Mouse (Mus musculus): ENCODE data around the gene Pou3f1.

Pou3f1 gene

DNA sequence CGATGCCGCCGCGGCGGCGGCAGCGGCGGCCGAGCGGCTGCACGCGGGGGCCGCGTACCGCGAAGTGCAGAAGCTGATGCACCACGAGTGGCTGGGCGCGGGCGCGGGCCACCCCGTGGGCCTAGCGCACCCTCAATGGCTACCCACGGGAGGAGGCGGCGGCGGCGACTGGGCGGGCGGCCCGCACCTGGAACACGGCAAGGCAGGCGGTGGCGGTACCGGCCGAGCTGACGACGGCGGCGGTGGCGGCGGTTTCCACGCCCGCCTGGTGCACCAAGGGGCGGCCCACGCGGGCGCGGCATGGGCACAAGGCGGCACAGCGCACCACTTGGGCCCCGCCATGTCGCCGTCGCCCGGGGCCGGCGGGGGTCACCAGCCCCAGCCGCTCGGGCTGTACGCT lies 1.2 kb downstream of the Pou3f1 start:
- DNase-seq (ENCODE audit: low read depth) = no peak

DNA sequence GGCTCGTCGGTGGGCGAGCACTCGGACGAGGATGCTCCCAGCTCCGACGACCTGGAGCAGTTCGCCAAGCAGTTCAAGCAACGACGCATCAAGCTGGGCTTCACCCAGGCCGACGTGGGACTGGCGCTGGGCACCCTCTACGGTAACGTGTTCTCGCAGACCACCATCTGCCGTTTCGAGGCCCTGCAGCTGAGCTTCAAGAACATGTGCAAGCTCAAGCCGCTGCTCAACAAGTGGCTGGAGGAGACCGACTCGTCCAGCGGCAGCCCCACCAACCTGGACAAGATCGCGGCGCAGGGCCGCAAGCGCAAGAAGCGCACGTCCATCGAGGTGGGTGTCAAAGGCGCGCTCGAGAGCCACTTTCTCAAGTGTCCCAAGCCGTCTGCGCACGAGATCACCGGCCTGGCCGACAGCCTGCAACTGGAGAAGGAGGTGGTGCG lies 1.8 kb downstream of the Pou3f1 start:
- no peak for DNase-seq (ENCODE audit: low read depth)

DNA sequence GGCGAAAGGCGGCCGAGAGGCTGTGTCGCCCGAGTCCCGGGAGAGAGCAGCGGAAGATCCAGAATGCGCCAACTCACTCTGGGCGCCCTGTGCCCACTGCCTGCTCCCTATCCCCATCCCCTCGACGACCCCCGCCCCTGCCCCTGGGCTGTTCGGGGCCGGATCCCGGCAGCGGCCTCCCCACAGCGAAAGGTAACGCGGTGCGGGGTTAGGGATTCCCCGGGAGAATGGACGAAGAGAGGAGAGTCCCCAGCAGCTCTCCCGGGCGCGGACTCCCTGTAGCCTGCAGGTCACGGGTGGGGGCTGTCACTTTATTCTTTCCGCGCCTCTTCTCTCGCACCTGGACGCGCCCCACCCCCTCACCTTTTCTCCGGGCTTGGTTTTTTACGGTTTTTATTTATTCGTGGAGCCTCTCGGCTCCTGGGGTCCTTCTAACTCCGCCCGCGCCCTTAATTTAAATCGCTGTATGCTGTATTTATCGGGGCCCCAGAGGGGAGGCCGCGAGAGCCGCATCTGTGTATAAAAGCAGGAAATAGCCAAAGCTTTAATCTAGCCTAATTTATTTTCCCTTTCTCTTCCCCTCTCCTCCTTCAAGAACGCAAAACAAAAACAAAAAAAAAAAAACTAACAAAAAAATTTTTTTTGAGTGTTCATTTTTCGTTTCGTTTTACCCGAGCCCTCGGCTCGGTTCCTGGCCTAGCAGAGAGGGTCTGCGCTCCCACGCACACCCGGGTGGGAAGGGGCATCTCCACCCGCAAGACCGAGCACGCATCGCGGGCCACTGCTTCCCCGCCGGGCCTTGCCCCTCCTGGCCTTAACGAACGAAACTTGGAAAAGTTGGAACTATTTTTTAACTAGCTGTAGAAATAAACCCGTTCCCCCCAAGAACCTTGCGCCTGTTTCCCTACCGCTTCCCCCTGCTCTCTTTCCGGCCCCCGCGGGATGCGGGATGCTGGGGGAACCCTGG lies 2.9 kb downstream of the Pou3f1 start:
- no peak for DNase-seq (ENCODE audit: low read depth)

DNA sequence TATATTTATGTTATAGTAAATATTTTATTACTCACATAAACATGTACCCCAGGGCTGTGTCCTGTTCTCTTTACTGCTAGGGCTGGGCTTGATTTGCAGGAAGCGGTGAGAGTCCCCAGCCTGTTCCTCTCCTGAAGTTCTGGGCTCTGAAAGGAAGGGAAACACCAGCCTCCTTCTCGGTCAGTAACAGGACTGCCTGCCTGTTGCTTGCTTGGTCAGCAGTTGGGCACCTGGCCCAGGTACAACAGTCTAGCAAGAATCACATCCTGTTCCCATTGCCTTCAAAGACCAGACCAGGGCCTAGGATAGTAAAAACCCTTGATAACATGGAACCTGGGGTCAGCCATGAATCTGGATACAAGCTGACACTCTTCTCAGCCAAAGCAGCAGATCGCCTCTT lies 4.0 kb downstream of the Pou3f1 start:
- no peak for DNase-seq (ENCODE audit: low read depth)

DNA sequence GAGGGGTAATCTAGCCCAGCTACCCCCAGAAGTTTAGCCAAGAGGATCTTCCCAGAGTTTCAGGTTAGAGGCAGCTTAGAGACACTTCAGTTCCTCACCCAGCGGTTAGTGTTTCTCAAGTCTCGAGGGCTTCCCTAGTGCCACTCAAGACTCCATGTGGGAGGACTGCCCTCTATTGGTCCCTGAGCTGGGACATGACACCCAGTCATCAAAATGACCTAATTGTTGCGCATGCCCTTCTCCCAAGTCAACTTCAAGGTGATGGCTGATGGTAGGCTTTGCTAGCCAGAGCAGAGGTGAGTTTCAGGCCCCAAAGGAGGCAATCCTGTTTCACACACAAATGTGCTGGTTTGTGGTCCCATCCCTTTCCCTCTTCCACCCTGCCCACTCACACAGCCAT lies 6.4 kb downstream of the Pou3f1 start:
- DNase-seq (ENCODE audit: low read depth) = no peak

DNA sequence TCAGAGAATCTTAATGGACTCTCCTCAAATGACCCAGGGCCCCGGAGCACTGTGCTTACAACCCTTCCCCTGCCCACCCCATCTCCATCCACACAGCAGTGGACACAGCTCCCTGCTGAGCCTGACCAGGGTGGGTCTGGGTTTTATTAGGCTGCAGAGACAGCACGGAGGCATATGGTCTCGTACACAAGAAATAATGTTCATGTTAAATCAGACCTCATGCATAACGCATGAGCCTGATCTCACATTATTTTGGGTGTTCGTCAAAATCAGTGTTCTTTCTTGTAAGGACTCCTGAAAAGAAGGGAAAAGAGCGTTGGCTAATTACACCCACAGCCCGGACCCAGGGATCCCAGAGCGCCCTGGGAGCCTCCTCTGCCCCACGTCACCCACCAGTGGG lies 7.6 kb downstream of the Pou3f1 start:
- DNase-seq (ENCODE audit: low read depth) = no peak

DNA sequence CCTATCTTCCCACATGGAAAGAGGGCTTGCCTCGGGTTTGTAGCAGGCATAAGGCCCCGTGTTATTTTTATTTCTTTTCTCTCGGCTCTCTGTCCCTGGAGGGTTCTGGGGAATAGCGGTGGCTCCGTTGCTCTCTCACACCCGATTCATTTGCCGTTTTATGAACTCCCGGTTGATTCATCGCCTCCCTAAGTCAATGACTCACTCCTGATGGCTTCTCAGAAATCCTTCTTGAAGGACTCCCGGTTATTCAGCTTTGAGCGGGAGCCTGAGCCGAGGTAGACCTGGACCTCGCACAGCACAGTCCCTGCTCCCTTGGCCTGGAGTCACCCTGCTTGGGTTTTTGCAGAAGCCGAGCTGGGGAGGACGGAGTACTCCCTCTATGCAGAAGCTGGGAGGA lies 8.0 kb downstream of the Pou3f1 start:
- DNase-seq (ENCODE audit: low read depth) = no peak

DNA sequence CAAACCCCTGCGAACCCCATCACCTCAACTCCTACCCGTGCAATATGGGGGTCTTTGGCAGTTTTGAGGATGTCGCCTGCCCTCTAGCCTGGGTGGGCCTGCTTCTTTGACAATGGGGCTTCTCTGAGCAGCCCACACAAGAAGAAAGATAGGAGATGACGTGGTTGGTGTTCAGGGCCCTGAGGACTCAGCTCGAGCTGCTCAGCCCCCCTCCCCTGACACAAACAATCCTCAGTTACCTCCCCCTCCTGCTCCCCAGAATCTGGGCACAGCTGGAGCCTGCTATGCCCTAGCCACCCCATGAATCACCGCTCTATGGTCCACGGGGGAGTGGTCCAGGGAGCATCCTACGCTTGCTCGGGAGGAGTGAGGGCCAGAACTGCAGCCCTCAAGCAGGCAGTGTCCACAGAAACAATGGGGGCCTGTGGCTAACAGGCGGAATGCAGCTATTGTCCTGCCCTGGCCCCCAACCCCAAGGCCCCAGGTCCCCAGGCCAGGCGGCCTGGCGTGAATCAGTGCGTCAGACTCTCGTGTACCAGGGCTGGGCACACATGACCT lies 10.9 kb downstream of the Pou3f1 start:
- no peak for DNase-seq (ENCODE audit: low read depth)

DNA sequence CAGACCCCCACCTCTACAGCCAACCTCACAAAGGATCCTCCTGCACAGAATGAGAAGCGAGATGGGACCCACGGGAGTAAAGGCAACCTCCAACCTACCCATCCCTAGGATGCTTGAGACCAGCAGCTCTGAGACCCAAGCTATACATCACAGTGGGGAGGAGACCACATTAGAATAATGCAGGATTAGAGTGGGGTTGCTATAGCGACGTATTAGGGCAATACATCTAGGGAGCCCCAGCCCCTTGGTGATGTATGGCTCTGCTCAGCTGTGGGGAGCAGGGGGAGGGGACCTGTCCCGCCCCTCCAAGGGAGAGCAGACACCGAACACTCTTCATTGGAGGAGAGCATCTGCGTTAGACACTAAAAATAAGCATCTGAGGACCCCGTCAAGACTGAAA lies 11.5 kb downstream of the Pou3f1 start:
- DNase-seq (ENCODE audit: low read depth) = no peak

DNA sequence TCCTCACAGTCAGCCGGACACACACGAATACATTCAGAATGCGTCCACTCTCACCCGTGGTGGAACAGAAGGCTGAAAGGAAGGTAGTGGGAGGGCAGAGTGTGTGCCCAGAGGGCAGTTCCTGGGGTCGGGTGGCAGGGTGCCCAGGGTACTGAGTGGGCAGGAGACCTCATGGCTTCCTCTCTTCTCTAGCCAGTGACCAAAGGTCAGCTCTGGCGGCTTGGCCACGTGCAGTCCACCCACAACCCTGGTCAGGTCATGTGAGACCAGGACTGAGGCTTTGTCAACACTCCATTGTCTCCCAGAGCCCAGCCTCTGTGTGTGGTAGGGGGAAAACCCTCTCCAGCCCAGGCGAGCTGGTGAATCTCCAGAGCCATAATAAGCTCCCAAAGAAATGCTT lies 13.6 kb downstream of the Pou3f1 start:
- DNase-seq (ENCODE audit: low read depth) = no peak

DNA sequence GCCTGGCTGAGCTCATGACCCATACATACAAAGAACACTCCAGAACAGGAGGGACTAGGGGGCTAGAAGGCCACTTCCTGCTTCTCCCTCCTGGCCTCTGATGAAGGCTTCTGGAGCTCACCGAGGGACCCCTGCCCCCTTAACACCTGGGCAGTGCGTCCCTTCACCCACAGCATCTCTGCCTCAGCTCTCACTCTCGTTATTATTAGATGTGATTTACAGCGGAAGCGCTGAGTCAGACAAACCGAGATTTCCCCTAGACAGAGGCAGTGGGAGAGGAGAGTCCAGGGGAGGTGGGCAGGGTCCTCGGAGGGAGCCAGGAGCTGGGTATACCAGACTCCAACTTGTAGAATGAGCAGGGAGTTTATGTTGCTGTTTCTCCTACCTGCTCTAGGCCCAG lies 15.0 kb downstream of the Pou3f1 start:
- no peak for DNase-seq (ENCODE audit: low read depth)

DNA sequence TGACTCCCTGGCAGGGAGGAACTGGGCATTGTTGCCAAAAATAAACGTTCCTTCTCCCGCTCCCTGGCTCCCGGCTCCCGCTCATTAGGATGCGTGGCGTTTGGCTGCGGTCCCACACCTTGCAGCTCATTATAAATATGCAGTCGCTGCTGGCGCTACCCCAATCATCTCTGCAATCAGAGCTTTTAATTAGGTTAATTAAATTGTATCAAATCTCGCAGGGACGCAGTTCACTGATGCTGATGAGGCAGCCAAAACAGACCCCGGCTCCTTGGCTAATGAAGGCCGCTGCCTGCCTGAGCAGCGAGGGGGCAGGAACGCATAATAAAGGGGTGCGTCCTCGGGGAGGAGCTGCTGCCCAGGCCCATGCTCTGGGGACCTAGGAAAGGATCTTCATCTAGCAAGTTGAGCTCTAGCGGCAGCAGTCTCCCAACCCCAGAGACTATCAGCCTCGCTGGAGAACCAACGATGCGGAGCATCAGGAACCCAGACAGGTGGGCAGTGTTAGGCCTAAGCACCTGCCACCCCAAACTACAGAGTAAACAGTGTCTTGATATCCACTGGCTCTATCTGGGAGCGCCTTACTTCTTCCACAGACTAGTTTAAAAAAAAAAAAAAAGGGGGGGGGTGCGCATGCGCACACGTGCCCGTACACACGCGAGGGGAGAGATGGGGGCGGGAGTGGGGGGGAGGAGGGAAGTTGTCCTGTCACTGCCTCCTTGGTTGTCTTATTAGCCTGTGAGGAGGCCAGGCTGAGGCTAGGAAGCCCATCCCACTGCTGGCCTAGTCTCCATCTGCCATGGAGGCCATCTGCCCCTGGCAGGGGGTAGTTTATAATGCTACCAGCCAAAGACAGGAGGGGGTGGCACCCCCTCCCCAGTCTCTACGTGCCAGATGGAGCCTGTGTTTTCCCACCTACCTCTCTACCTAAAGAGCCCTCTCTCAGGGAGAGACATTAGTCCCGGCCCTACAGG lies 16.0 kb downstream of the Pou3f1 start:
- DNase-seq (ENCODE audit: low read depth) = no peak

DNA sequence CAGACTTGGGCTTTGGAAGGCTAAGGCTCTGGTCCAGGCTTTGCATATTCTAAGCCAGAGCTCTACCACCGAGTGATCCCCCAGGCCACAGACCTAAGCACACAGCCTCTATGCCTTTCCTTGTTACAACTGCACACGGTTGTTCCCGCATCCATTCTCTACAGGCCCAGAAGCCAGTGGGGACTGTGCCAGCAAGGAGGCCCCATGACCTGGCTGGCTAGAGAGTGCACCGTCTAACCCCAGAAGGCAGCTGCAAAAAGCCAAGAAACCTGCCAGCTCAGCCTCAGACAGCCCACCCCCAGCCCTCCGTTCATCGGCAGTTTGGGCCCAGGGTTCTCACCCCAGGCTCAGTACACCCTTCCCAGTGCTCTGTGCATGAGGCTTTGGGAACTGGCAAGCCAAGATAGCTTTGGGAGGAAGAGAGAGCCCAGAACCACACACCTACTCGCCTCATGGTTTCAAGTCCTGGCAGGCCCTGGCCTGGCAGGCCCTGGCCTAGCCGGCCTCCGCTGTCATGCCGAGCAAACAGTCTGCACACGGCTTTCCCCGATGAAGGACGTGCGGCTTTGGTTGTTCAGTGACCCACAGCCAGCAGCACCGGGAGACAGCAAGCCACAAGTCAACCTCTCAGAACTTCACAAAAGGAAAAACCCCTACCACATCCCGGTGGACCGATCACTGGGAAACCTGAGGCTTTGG lies 17.9 kb downstream of the Pou3f1 start:
- no peak for DNase-seq (ENCODE audit: low read depth)

DNA sequence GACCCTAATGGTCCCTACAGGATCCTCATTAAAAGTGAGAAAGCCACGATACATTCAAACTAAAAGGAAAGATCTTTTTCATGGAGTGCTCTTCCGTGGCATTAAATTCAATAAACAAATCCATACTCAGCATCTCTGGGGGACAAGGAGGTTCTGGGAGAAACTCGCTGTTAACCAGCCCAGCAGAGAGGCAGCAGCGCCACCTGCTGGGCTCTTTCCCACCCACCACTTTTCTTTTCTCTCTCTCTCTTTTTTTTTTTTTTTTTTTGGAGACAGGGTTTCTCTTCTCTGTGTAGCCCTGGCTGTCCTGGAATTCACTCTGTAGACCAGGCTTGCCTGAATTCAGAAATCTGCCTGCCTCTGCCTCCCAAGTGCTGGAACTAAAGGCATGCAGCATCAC lies 18.4 kb downstream of the Pou3f1 start:
- DNase-seq (ENCODE audit: low read depth) = peak; percentile 44

DNA sequence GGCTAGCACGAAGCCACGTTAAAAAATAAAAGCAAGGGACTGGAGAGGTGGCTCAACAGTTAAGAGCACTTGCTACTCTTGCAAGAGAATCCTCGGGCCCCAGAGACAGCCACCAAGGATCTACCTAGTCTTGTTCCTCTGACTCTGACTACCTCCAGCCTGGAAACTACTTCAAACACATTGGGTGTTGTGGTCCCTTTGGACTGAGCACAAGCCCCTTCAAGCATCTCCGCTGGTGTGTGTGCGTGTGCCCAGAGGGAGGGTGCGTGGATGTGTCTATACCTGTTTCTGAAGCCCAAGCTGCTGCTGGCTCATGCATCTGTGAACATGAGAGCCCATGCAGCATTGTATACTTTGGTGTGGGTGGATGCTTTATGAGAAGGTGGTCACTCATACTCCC lies 19.4 kb downstream of the Pou3f1 start:
- no peak for DNase-seq (ENCODE audit: low read depth)

DNA sequence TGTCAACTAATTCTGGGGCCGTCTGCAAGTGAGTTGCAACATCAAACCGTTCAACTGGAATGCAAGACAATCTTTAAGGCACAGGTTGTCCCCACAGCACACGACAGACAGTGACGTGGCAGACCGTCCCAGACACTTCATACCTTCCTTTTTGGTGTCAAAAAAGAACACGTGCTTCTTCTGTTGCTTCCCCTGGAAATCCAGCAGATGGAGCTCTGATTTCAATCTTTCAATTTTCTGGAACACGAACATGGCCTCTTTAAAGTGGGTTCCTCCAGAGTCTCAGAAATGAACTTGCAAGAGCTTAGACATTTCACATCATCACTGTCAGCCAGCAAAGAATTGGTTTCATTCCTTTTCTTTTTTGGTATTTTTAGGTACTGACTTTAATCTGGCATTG lies 25.7 kb downstream of the Pou3f1 start:
- DNase-seq (ENCODE audit: low read depth) = no peak

DNA sequence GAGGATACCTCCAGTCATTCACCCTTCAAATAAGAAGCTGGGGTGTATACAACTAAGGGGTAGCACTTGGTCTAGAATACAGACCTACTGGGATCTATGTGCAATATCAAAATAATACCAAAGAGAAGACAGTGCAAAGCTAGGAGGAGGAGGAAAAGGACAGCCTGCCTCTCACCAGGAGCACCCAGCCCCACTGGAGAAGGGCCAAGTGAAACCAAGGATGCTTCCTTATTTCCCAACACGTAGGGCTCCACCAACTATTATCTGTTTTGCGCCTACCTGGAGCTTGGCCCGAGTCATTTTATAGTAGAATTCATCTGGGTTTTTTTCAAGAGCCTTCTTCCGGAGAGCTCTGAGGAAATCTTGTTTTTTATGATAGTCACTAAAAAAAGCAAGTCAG lies 26.9 kb downstream of the Pou3f1 start:
- DNase-seq (ENCODE audit: low read depth) = no peak

DNA sequence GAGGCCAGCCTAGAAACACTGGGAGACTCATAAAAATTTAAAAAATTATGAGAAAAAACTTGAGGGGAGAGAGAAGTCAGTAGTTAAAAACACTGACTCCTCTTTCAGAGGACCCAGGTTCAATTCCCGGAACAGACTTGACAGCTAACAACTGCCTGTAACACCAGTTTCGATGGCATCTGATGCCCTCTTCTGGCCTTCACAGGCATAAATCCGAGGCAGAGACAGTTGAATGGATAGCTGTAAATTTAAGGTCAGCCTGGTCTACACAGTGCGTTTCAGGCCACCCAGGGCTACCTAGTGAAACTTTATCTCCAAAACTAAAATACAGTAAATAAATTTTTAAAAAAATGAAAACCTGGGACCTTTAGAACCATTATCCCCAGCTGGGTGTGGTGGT lies 28.4 kb downstream of the Pou3f1 start:
- no peak for DNase-seq (ENCODE audit: low read depth)

DNA sequence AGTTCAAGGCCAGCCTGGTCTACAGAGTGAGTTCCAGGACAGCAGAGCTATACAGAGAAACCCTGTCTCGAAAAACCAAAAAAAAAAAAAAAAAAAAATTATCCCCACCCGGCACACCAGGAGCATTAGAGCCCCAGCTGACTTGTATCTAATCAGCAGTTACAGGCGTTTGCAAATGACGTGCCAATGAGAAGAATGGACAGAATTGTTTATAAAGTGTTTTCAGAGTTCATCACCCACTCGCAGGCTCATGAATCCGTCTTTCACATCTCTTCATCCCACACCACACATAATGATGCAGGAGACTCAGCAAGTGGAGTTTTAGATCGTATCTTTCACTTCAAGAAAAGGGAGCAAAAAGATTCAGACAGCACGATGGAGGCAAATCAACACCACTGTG lies 28.8 kb downstream of the Pou3f1 start:
- DNase-seq (ENCODE audit: low read depth) = no peak

DNA sequence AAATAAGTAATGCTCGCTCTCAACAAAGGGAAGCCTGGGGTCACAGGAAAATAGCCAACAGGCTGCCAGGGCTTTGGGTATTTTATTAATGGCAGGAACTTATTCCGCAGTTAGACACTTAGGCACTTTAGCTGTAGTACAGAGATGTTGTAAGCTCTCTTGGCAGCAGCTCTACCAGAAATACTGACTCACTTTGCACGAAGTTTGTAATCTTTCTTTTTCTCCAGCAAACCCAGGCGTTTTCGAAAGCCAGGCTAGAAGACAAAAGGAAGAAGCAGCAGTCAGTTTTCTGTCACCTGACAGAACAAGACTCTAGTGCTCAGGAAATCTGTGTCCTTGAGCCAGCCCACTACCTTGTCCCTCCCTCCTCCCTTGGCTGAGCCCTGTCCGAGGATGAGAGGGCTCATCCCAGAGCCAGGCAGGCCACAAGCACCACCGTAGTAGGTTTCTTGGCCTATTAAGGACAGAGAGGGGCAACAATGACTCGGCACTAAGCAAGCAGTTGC lies 29.3 kb downstream of the Pou3f1 start:
- DNase-seq (ENCODE audit: low read depth) = no peak

DNA sequence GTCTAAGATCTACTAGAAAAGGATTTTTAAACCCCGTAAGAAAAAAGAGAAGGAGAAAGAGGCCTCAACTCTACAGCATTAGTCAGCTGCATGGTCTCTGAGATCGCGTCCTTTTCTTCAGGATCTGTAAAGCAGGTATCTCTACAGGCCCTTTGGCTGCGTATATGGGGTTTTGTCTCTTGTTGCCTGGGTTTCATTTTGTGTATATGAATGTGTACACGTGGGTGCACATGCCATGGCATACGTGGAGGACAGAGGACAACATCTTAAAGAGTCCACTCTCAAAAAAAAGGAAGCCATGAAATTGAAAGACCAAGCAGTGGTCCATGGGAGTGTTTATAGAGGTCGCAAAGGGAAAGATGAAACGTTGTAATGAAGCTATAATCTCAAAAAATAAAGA lies 34.8 kb downstream of the Pou3f1 start:
- DNase-seq (ENCODE audit: low read depth) = no peak

DNA sequence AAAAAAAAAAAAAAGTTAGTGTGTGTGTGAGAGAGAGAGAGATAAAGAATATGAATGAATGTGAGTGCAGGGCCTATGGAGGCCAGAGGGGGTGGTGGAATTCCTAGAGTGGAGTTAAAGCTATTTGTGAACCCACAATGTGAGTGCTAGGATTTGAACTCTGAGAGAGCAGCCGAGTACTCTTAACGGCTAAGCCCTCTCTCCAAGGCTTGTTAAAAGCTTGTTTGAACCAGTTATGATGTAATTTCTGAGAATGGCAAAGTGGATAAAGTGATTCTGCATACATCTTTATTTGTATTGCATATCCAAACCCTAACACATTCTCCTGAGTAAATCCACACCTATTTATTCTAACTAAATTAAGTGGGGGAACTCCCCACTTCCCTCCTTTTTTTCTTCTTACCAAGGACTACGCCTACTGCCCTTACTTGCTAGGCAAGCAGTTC lies 35.8 kb downstream of the Pou3f1 start:
- DNase-seq (ENCODE audit: low read depth) = no peak

Data from c-Kit-positive CD71-positive TER-119-negative erythroid progenitor cells, embryonic 14.5 days (primary cell).